Mouse (Mus musculus) spleen, adult 2 months (tissue): ENCODE results near the gene Mettl7b.

Source experiments
- CTCF ChIP-seq: fragments of 200-500 bp; IDR thresholded peaks from 2 replicates; pipeline ENCODE4 v1.5.1; 2011; ENCODE audit warnings: mild to moderate bottlenecking, inconsistent platforms; ENCODE audit not compliant: insufficient read depth, insufficient read length, insufficient replicate concordance; ENCODE audit errors: extremely low read depth
- POLR2A ChIP-seq: fragments of 200-500 bp; IDR thresholded peaks from 2 replicates; pipeline ENCODE4 v1.6.1; 2011; ENCODE audit warnings: low read depth, low read length, inconsistent platforms

DNA sequence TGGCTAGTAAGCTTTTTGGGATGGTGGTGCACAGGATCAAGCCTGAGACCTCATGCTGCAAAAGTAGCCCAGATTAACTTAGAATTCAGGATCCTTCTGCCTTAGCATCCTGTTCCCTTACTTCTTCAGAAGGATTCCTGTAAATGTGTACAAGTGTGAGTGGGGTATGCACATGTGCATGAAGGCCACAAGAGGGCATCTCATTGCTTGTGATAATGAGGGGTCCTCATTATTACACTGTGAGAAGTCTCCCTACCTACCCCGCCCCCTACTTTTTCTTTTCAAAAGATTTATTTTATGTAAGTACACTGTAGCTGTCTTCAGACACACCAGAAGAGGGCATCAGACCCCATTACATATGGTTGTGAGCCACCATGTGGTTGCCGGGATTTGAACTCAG lies 45.2 kb downstream of the Mettl7b start:
- no peak for TF ChIP-seq CTCF
- TF ChIP-seq POLR2A = no peak
